Mouse (Mus musculus) liver, embryonic 14.5 days (tissue): ENCODE measurements around the gene Lxn. TPM values are rescaled to one million over a fixed set of nuclear protein-coding genes. Genes with fewer than 3 reads are reported as not detected.
A peak's percentile ranks its signal among the peaks of the same experiment; 100 is the strongest.

ENCODE experiments used
- ATAC-seq: fragments of 200-750 bp; cut with Nextera tagmentation; 2 replicates; pipeline ENCODE4 v1.8.0; 2017; ENCODE audit warnings: moderate number of reproducible peaks, mild to moderate bottlenecking, moderate library complexity; ENCODE audit not compliant: insufficient read depth
- DNase-seq, 3 experiments: peaks; one replicate each; pipeline ENCODE4 v3.0.0-alpha.2; 2012 to 2013; ENCODE audit warnings: low read depth in 3 of 3, low spot score in 3 of 3
- H3K27ac ChIP-seq: fragments of 300-500 bp; sonication (generic); 2 replicates; pipeline ENCODE4 v1.5.1; 2014; ENCODE audit warnings: moderate library complexity, mild to moderate bottlenecking, control low read depth, inconsistent platforms
- H3K27me3 ChIP-seq: fragments of 300-500 bp; sonication (generic); 2 replicates; pipeline ENCODE4 v1.6.1; 2014; ENCODE audit warnings: mild to moderate bottlenecking, low read length, moderate library complexity; ENCODE audit not compliant: control insufficient read depth, insufficient read depth
- H3K36me3 ChIP-seq: fragments of 300-500 bp; sonication (generic); replicated peaks from 2 replicates; pipeline ENCODE4 v1.6.1; 2014; ENCODE audit warnings: low read depth; ENCODE audit not compliant: control insufficient read depth, insufficient read depth
- H3K4me1 ChIP-seq, 2 experiments: fragments of 200-500 bp in 1 of 2; fragments of 300-500 bp in 1 of 2; sonication (generic) in 1 of 2; replicated peaks; 2 replicates each; pipeline ENCODE4 v1.6.1; 2012 to 2014; ENCODE audit warnings: antibody characterized with exemption in 1 of 2, inconsistent platforms in 1 of 2, low read length in 1 of 2; ENCODE audit not compliant: control insufficient read depth in 2 of 2, insufficient read depth in 2 of 2
- H3K4me2 ChIP-seq: fragments of 300-500 bp; sonication (generic); 2 replicates; pipeline ENCODE4 v1.6.1; 2014; ENCODE audit warnings: low read depth, mild to moderate bottlenecking, control low read depth, moderate library complexity
- H3K4me3 ChIP-seq, 2 experiments: fragments of 200-500 bp in 1 of 2; fragments of 300-500 bp in 1 of 2; sonication (generic) in 1 of 2; 2 replicates each; pipeline ENCODE4 v1.5.1; 2012 to 2014; ENCODE audit warnings: low read depth in 2 of 2, low read length in 2 of 2, mild to moderate bottlenecking in 2 of 2, control low read depth in 1 of 2, inconsistent platforms in 1 of 2, moderate library complexity in 1 of 2; ENCODE audit not compliant: insufficient read depth in 1 of 2
- H3K9ac ChIP-seq: fragments of 300-500 bp; sonication (generic); replicated peaks from 2 replicates; pipeline ENCODE4 v1.6.1; 2014; ENCODE audit warnings: mild to moderate bottlenecking, control low read depth, moderate library complexity
- H3K9me3 ChIP-seq: fragments of 300-500 bp; sonication (generic); 2 replicates; pipeline ENCODE4 v1.6.1; 2016; ENCODE audit warnings: low read length, mixed read lengths; ENCODE audit not compliant: control insufficient read depth
- CTCF ChIP-seq: IDR thresholded peaks from 2 replicates; pipeline ENCODE4 v1.5.1; 2016; ENCODE audit warnings: antibody characterized with exemption, low read depth, control low read depth
- EP300 ChIP-seq: IDR thresholded peaks from 2 replicates; pipeline ENCODE4 v1.6.1; 2016; ENCODE audit warnings: antibody characterized with exemption, low read depth
- WGBS: fragments of 180-500 bp; shearing (Covaris S2); extraction: QIAGEN DNeasy Blood & Tissue Kit; methylation state at CpG from one replicate; pipeline ENCODE4 v1.1.7; 2014; ENCODE audit not compliant: insufficient replicate concordance; 5-methylcytosine and 5-hydroxymethylcytosine counted together
- polyA plus RNA-seq, 2 experiments: library from polyadenylated mRNA; depleted of rRNA in 1 of 2; stranded (reverse) in 1 of 2; unstranded in 1 of 2; fragments of >200 nt; fragmentation: Nextera tagmentation in 1 of 2; extraction: Ambion mirVana in 1 of 2; gene quantifications; 2 replicates each; pipeline versions ENCODE4 v1.2.1 to v1.2.3; 2012 to 2014

The Lxn gene
- polyA plus RNA-seq (2012; rRNA removed), result 2.4 and 4.1 TPM in 2 replicates
- polyA plus RNA-seq (2014; fragmentation: Nextera tagmentation; extraction: Ambion mirVana), result 9.9 and 10.2 TPM in 2 replicates

GRCm38 (mm10) chr3:67463450-67464372 lies at the start of gene Lxn:
TSS of gene Lxn (minus strand) at chr3:67463926.
- TF ChIP-seq CTCF, result peak; percentile 51
- TF ChIP-seq EP300, result no peak
- H3K27me3 ChIP-seq, result no peaks in the 10 kb centered on the region
- DNase-seq (peak; percentile 13 to 18 (median 14)), ATAC-seq (peak; percentile 83)
- peaks cover 2% of the 10 kb centered on the region; the same call in 1 of the 2 replicates for H3K36me3 ChIP-seq
- peak within 1 kb of the TSS; percentile 57 for H3K9ac ChIP-seq
- whole genome bisulfite sequencing, result 1% methylated on average over 38 of the region's 43 CpGs
- H3K9me3 ChIP-seq, result no peaks in the 10 kb centered on the region
- peaks cover 0 to 7% of the 10 kb centered on the region in 2 experiments; a peak in 2 of 4 replicates for H3K4me1 ChIP-seq
- H3K27ac ChIP-seq, result no peak within 1 kb of the TSS
- peak within 1 kb of the TSS; percentile 74 for H3K4me2 ChIP-seq
- peak within 1 kb of the TSS; percentile 57 to 66 for H3K4me3 ChIP-seq

GRCm38 (mm10) chr3:67512807-67513206 lies 49.1 kb upstream of the Lxn start:
- H3K9me3 ChIP-seq, result no peaks in the 10 kb centered on the region
- 1% methylated on average over 5 of the region's 5 CpGs for WGBS
- H3K4me3 ChIP-seq, result no peak overlapping the region
- no peak overlapping the region for H3K27ac ChIP-seq
- no peaks in the 10 kb centered on the region for H3K4me1 ChIP-seq
- no peak overlapping the region for H3K9ac ChIP-seq
- no peak overlapping the region for H3K4me2 ChIP-seq
- DNase-seq, result peak; percentile 34 to 47 (median 45)
- ATAC-seq, result no peak
- TF ChIP-seq EP300 (no peak), CTCF (peak; percentile 82)
- H3K36me3 ChIP-seq, result no peaks in the 10 kb centered on the region
- peaks cover 27% of the 10 kb centered on the region for H3K27me3 ChIP-seq

GRCm38 (mm10) chr3:67508216-67508892 lies 44.6 kb upstream of the Lxn start:
- Histone ChIP-seq H3K27me3 (no peaks in the 10 kb centered on the region), H3K9ac (no peak overlapping the region), H3K36me3 (no peaks in the 10 kb centered on the region), H3K4me3 (no peak overlapping the region), H3K27ac (no peak overlapping the region), H3K4me1 (no peaks in the 10 kb centered on the region), H3K9me3 (no peaks in the 10 kb centered on the region), H3K4me2 (no peak overlapping the region)
- DNase-seq, result no peak
- no peak for ATAC-seq
- WGBS, result 67% methylated on average over 10 of the region's 10 CpGs
- TF ChIP-seq CTCF (no peak), EP300 (no peak)

GRCm38 (mm10) chr3:67505286-67505685 lies 41.6 kb upstream of the Lxn start:
- no peak overlapping the region for H3K4me3 ChIP-seq
- H3K9ac ChIP-seq, result no peak overlapping the region
- WGBS, result 53% methylated on average over 2 of the region's 2 CpGs
- ATAC-seq (no peak), DNase-seq (no peak)
- H3K27ac ChIP-seq, result no peak overlapping the region
- H3K4me2 ChIP-seq, result no peak overlapping the region
- H3K9me3 ChIP-seq, result no peaks in the 10 kb centered on the region
- no peaks in the 10 kb centered on the region for H3K36me3 ChIP-seq
- no peaks in the 10 kb centered on the region for H3K4me1 ChIP-seq
- TF ChIP-seq CTCF (no peak), EP300 (no peak)
- no peaks in the 10 kb centered on the region for H3K27me3 ChIP-seq

GRCm38 (mm10) chr3:67503878-67504277 lies 40.2 kb upstream of the Lxn start:
- H3K27ac ChIP-seq, result no peak overlapping the region
- ATAC-seq (no peak), DNase-seq (no peak)
- no peaks in the 10 kb centered on the region for H3K9me3 ChIP-seq
- H3K4me3 ChIP-seq, result no peak overlapping the region
- WGBS, result 17% methylated on average over 3 of the region's 3 CpGs
- no peak overlapping the region for H3K9ac ChIP-seq
- TF ChIP-seq EP300 (no peak), CTCF (no peak)
- peaks cover 0 to 5% of the 10 kb centered on the region in 2 experiments; a peak in 2 of 4 replicates for H3K4me1 ChIP-seq
- no peaks in the 10 kb centered on the region for H3K36me3 ChIP-seq
- no peak overlapping the region for H3K4me2 ChIP-seq
- no peaks in the 10 kb centered on the region for H3K27me3 ChIP-seq
